Mouse (Mus musculus): ENCODE measurements around the gene Abcd2.
A peak's percentile ranks its signal among the peaks of the same experiment; 100 is the strongest.

The Abcd2 gene

DNA sequence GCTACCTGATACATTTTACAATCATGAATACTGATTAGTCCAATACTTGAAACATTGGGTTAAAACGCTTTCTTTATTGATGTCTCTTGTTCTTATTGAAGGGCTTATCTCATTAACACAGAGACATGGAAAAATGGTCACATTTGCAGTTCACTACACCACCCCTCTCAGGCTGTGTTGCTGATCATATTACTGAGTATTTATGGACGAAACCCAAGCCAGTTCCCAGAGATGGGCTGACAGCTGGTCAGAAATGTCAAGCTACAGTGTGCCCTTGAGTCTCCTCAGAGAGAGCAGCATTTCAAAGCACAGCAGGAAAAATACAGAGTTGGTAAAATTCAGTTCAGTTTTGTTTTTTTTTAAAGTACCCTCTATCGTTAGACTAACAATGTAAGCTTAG, 38.3 kb downstream of the Abcd2 start:
- no peak for DNase-seq

DNA sequence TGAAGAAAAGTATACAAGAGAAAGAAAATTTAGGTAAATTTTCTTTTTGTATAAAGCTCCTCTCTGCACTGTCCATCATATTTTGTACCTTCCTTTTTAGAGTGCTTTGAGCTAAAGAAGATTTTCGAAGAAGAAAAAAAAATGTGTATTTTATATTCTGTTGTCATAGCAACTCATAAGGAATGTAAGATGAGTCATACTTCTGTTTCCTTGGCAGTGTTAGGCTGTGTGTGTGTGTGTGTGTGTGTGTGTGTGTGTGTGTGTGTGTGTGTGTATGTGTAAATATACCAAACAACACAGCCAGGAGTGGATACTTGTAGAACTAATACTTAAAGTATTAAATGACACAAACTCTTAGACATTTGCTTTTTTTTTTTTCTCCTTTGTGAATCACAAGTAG, 39.0 kb downstream of the Abcd2 start:
- peak; percentile 53 for DNase-seq

DNA sequence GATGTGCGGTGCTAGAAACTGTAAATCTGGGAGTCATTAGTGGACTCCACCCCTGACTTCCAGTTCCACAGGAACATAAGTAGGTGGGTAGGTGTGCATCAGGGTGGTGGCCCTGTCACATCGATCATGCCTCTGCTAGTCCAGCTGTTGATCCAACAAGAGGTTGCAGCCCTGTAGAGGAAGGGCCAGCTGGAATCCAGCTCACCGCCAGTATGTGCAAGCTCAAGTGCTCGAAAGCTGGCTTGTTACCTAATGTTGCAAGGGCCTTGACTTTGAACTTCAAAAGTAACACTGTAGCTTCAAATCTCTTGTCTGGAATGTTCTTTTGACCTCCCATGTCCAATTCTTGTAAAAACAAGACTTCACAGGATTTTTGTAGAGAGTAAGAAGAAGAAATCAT, 67.0 kb downstream of the Abcd2 start:
- DNase-seq, result no peak

DNA sequence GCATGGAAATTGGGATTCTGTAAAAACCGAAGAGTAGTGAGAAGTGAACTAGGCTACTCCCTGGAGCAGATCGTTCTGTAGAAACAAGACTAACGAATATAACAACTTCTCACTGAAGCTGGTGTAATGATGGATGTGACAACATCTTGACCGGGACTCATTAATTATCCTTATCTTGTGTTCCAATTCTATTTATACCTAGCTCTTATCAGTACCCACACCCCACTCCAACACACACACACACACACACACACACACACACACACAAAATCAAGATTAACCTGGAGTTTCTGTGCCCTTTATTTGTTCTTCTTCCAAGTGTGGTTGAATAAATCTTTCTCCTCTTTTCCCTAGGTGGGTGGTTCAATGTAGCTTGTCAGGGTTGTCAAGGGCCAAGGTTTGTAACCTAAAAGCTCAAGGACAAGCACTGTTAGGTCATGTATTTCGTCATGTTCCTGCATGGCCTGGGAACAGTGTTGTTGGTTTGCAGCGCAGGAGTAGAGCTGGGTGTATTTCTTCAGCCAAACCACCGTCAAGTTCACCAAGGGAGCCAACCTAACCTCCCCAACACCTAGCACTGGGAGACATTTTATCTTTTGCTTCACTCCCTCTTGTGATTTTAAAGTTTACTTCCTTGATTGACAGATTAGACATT, 78.9 kb downstream of the Abcd2 start:
- DNase-seq, result no peak

DNA sequence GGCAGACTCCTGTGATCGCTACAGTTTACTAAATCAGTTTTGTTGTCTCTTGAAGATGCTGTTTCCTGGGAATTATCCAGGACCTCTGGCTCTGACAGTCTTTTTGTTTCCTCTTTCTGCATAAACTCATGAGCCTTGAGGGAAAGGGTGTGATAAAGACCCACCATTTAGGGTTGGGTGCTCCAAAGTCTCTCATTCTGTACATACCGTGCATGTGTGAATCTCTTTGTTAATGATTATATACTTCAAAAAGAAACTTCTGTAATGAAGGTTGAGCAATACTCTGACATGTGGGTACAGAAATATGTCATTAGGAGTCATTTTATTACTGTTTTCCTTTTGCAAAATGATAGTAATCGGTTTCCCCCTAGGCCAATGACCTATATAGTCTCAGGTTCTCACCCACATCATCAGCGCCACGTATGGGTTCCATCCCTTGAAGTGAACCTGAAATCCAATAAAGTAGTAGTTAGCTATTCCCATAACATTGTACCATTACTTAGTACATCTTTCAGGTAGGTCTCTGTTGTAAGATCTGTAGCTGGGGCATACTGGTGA, 83.4 kb downstream of the Abcd2 start:
- DNase-seq, result no peak

DNA sequence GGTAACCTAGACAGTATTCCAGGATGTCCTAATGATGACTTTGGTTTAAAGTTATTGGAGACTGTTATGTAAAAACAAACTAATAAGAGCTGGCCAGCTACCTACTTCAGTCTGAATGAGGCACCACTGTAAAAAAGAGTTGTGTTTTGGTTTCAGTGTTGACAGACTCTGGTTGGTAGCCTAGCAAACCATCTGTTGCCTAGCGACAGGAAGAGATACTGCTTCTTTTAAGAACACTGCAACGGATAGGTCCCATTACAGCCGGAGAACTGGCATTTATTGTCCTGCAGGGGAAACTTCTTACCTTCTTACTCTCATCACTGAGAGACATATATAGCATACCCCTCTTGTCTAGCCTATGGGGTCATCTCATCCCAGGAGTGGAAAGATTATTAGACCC, 86.7 kb downstream of the Abcd2 start:
- DNase-seq, result no peak

DNA sequence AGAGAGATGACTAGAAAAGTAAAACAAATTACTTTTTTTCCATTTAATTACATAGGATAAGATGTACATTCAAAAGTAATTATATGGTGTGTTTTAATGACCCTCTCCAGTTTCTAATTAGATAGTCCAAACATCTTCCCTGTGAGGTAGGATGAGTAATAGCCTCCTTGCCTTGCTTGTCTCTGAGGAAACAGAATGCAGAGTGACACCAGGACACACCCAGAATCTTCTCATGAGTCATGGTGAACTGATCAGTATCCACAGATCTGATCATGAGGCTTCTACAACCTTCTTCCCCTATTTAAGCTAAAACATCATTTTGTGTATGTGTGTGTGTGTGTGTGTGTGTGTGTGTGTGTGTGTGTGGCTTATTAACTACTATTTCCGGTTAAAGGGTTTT, 87.3 kb downstream of the Abcd2 start:
- DNase-seq, result no peak

DNA sequence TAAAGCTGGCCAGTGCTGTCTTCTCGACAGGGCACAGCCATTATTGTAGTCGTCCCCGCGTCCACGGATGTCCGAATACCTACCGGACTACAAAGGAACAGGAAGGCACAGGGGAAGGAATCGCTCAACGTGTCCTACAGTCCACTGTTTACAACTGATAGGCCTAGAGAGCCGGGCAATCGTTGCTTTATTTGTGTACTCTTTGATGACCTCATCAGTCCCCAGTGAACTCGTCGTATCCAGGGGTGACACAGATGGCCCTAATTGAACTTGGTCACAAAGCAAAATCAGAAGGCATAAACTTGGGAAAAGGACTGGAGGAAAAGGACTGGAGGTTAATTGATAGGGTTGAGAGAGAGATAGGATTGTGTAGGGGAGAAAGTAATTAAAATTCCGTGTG, 87.8 kb downstream of the Abcd2 start:
- no peak for DNase-seq

DNA sequence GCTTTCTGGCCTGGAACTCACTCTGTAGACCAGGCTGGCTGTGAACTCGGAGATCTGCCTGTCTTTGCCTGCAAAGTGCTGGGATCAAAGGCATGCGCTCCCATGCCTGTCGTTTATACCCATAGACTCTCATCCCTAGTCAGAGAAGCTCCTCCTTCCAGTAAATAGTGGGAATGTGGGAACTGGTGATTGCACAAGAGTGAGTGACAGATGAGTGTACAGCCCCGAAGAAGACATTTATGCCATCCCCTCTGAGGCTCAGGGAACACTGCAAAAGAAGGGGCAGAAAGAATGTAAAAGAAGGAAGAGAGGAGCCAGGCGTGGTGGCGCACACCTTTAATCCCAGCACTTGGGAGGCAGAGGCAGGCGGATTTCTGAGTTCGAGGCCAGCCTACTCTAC, 88.3 kb downstream of the Abcd2 start:
- DNase-seq, result no peak

DNA sequence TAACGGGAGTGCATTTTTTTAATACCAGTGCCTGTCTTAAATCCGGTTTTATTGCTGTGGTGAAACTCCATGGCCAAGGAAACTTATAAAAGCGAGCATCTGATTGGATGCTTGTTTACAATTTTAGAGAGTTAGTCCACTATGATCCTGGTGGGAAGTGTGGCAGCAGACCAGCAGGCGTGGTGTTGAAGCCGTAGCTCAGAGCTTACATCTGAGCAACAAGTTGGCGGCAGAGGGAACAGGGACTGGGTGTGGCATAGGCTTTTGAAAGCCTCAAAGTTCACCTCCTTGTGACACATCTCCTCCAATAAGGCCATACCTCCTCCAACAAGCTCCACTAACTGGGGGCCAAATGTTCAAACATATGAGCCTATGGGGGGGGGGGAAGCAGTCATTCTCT, 95.0 kb downstream of the Abcd2 start:
- DNase-seq, result no peak

All from lung, postnatal 10 days (tissue).